Mouse (Mus musculus) spleen, adult 2 months (tissue): ENCODE measurements around the gene Abhd4.

Experiments used
- CTCF ChIP-seq: fragments of 200-500 bp; IDR thresholded peaks from 2 replicates; pipeline ENCODE4 v1.5.1; 2011; ENCODE audit warnings: mild to moderate bottlenecking, inconsistent platforms; ENCODE audit not compliant: insufficient read depth, insufficient read length, insufficient replicate concordance; ENCODE audit errors: extremely low read depth
- POLR2A ChIP-seq: fragments of 200-500 bp; IDR thresholded peaks from 2 replicates; pipeline ENCODE4 v1.6.1; 2011; ENCODE audit warnings: low read depth, low read length, inconsistent platforms

DNA sequence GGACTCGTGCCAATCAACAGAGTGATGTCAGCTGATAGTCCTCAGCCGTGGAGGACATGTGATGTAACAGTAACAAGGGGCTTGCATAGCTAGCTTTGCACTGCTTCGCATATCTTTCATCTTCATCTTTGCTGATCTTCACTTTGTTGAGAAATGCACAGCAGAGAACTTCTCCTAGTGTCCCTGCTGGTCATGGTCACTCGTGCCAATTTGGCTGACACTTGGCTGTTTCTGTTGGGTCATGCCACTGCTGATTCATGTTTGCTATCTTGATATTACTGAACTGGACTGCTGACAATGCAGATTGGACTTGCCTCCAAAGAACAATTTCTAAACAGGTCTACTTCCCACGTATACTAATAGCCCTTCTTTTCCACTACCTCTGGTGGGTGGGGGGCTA lies 46.1 kb downstream of the Abhd4 start:
- TF ChIP-seq POLR2A = no peak
- no peak for TF ChIP-seq CTCF
